ENCODE assay signal across 13 mouse cellular contexts in the genomic region with DNA sequence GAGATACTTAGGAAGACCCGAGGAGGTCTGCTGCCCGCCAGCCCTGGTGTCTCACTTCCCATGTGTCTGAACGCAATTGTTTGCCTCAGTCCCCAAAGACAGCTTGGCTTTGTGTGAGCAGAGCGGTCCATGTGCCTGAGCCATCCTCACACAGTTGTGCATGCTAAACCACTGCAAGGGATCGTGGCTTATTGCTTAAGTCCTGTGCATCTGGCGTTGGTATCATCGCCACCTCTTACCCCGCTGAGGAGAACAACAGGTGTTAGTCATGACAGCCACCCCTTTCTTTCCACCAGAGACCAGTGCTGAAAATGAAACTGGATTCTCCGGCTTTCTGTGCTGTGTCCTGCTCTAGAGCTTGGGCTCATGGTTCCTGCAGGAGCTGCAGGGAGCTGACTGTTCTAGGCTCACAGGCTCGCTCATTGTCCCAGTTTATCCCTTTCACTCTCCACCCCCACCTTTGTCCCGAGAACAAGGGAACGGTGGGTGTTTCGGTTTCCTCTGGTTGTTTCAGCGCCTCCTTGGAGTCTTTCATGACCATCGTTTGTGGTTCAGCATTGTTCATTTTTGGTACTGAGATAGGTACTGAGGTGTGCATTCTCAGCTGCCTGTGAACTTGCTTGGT.
DNase-seq lines count a peak whose midpoint lies in the region; ATAC-seq and TF ChIP-seq lines count a peak whose summit lies in the region.
"Had no signal": no experiment of that assay in that cellular context is flagged by ENCODE, and none has a peak within 500 bp of the region (broad histone marks: within the 10 kb centered on the region; RNA-seq: fewer than 3 reads in every experiment).

No protein-coding gene starts in this region.

- TF ChIP-seq CTCF in gastrocnemius, adult 2 months (IDR thresholded peaks at IDR 0.05) = no peak
- no peak for TF ChIP-seq CTCF in stomach, postnatal 0 days (IDR thresholded peaks at IDR 0.05; ENCODE audit: low read depth)

- no peak for TF ChIP-seq EP300 in stomach, postnatal 0 days (optimal IDR thresholded peaks at IDR 0.05)

- no peak overlapping the region for H3K9ac ChIP-seq in stomach, embryonic 15.5 days
- H3K9ac ChIP-seq in stomach, postnatal 0 days (ENCODE audit: low read length) = no peak overlapping the region
- H3K9ac ChIP-seq: liver, embryonic 13.5 days; neural tube, embryonic 12.5 days had no signal

- H3K9me3 ChIP-seq in stomach, embryonic 15.5 days = no peaks in the 10 kb centered on the region
- H3K9me3 ChIP-seq in stomach, postnatal 0 days (ENCODE audit: control insufficient read depth, low read length) = no peaks in the 10 kb centered on the region
- H3K9me3 ChIP-seq: liver, embryonic 13.5 days; neural tube, embryonic 12.5 days had no signal

- ATAC-seq in stomach, embryonic 15.5 days (ENCODE audit: insufficient read depth, low FRiP score, low read depth) = peak; percentile 18; the same call in 1 of the 2 replicates
- no peak for ATAC-seq in stomach, postnatal 0 days (ENCODE audit: low FRiP score, low TSS enrichment)
- peak; percentile 50 for ATAC-seq in megakaryocyte progenitor cell, adult 5-6 weeks (replicated peaks; ENCODE audit: poor library complexity)

- 77% methylated on average over 15 of the region's 15 CpGs for WGBS in stomach, embryonic 15.5 days
- WGBS in stomach, postnatal 0 days = 73% methylated on average over 15 of the region's 15 CpGs

- no peaks in the 10 kb centered on the region for H3K27me3 ChIP-seq in stomach, embryonic 15.5 days (replicated peaks)
- no peaks in the 10 kb centered on the region for H3K27me3 ChIP-seq in stomach, postnatal 0 days (ENCODE audit: control insufficient read depth, insufficient read depth, low read length)
- H3K27me3 ChIP-seq: liver, embryonic 13.5 days; neural tube, embryonic 12.5 days had no signal

- no peaks in the 10 kb centered on the region for H3K36me3 ChIP-seq in stomach, embryonic 15.5 days
- no peaks in the 10 kb centered on the region for H3K36me3 ChIP-seq in stomach, postnatal 0 days (ENCODE audit: control insufficient read depth, insufficient read depth, low read length)
- H3K36me3 ChIP-seq: liver, embryonic 13.5 days; neural tube, embryonic 12.5 days had no signal

- no peak for DNase-seq in gastrocnemius, adult 2 months
- no peak for DNase-seq in gastrocnemius, postnatal 4 days (ENCODE audit: low spot score in 2 of 2)
- no peak for DNase-seq in stomach, postnatal 0 days (ENCODE audit: low spot score)
- no peak for DNase-seq in neural tube, embryonic 10.5 days (ENCODE audit: extremely low spot score, low spot score)
- DNase-seq in cerebellum, adult 9-10 months = no peak
- DNase-seq in adrenal gland, postnatal 14 days = no peak
- DNase-seq: gastrocnemius, postnatal 10 days; kidney, adult 18-20 months; liver, embryonic 13.5 days had no signal

- intact Hi-C loops in gastrocnemius, adult 2 months (cut with DNase I) = no loop called here

- H3K4me3 ChIP-seq in gastrocnemius, adult 2 months = peak overlapping the region; percentile 36
- H3K4me3 ChIP-seq in stomach, embryonic 15.5 days (replicated peaks) = no peak overlapping the region
- no peak overlapping the region for H3K4me3 ChIP-seq in stomach, postnatal 0 days (ENCODE audit: low read depth, low read length)
- H3K4me3 ChIP-seq: liver, embryonic 13.5 days; neural tube, embryonic 12.5 days had no signal

- peaks cover 11% of the 10 kb centered on the region for H3K4me1 ChIP-seq in stomach, embryonic 15.5 days
- H3K4me1 ChIP-seq in stomach, postnatal 0 days (replicated peaks; ENCODE audit: control insufficient read depth, insufficient read depth) = no peaks in the 10 kb centered on the region

- H3K4me2 ChIP-seq in stomach, embryonic 15.5 days = no peak overlapping the region
- no peak overlapping the region for H3K4me2 ChIP-seq in stomach, postnatal 0 days (replicated peaks; ENCODE audit: low read depth)
- H3K4me2 ChIP-seq: liver, embryonic 13.5 days; neural tube, embryonic 12.5 days had no signal

- peak overlapping the region; percentile 28; the same call in 1 of the 2 replicates for H3K27ac ChIP-seq in gastrocnemius, adult 2 months
- H3K27ac ChIP-seq in stomach, embryonic 15.5 days = no peak overlapping the region
- no peak overlapping the region for H3K27ac ChIP-seq in stomach, postnatal 0 days (replicated peaks)
- H3K27ac ChIP-seq: liver, embryonic 13.5 days; macrophage; neural tube, embryonic 12.5 days had no signal
